Mouse (Mus musculus): ENCODE results near the gene Dcbld2. TPM values are rescaled to one million over a fixed set of nuclear protein-coding genes. Genes with fewer than 3 reads are reported as not detected.
A peak's percentile ranks its signal among the peaks of the same experiment; 100 is the strongest.

Dcbld2 gene
- polyA plus RNA-seq, 1 experiment from 2014 or later, result 3.6 TPM

GRCm38 (mm10) chr16:58461856-58462518, 53.7 kb downstream of the Dcbld2 start:
- no peaks in the 10 kb centered on the region for H3K9me3 ChIP-seq (replicated peaks; ENCODE audit: low read length)
- no peak overlapping the region for H3K27ac ChIP-seq
- peak; percentile 72 for TF ChIP-seq CTCF (IDR thresholded peaks at IDR 0.05; ENCODE audit: low read depth)

GRCm38 (mm10) chr16:58462519-58462918, 54.3 kb downstream of the Dcbld2 start:
- Histone ChIP-seq H3K4me3 (replicated peaks; ENCODE audit: low read depth, low read length) (no peak overlapping the region), H3K9ac (ENCODE audit: low read depth, low read length) (no peak overlapping the region), H3K27me3 (ENCODE audit: insufficient read depth, low read length) (no peaks in the 10 kb centered on the region), H3K4me2 (ENCODE audit: low read length) (no peak overlapping the region), H3K36me3 (ENCODE audit: insufficient read depth, low read length) (peaks cover 21% of the 10 kb centered on the region; the same call in 1 of the 2 replicates), H3K4me1 (replicated peaks; ENCODE audit: insufficient read depth, low read length) (no peaks in the 10 kb centered on the region), H3K27ac (no peak overlapping the region), H3K9me3 (replicated peaks; ENCODE audit: low read length) (no peaks in the 10 kb centered on the region)
- ATAC-seq (replicated peaks; ENCODE audit: low FRiP score, low read depth) (no peak), DNase-seq (ENCODE audit: low spot score) (no peak)
- 95% methylated on average over 2 of the region's 2 CpGs for WGBS
- TF ChIP-seq CTCF (IDR thresholded peaks at IDR 0.05; ENCODE audit: low read depth), result no peak

More at GRCm38 (mm10) chr16:58461856-58462518, 53.7 kb downstream of the Dcbld2 start:
- no peaks in the 10 kb centered on the region for H3K4me1 ChIP-seq (replicated peaks; ENCODE audit: insufficient read depth, low read length)
- peaks cover 19% of the 10 kb centered on the region; the same call in 1 of the 2 replicates for H3K36me3 ChIP-seq (ENCODE audit: insufficient read depth, low read length)
- H3K4me3 ChIP-seq (replicated peaks; ENCODE audit: low read depth, low read length), result no peak overlapping the region
- H3K27me3 ChIP-seq (ENCODE audit: insufficient read depth, low read length), result no peaks in the 10 kb centered on the region
- WGBS, result 88% methylated on average over 2 of the region's 2 CpGs
- ATAC-seq (replicated peaks; ENCODE audit: low FRiP score, low read depth), result no peak
- H3K9ac ChIP-seq (ENCODE audit: low read depth, low read length), result no peak overlapping the region
- no peak overlapping the region for H3K4me2 ChIP-seq (ENCODE audit: low read length)
- no peak for DNase-seq (ENCODE audit: low spot score)

DNA sequence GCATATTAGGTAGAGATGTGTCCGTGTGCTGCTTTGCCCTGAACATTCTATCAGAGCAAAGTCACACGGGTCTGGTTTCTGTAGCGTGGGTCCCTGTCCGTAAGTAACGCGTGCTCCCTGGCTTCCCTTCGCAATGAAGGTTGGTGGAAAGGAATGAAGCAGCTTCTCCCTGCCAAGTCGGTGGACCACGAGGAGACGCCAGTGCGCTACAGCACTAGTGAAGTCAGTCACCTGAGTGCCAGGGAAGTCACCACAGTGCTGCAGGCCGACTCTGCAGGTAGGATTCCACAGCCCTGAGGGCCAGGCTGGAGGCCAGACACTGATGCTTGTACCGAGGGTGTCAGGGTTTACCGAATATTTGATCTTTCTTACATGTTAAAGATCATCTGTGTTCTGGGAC, 55.8 kb downstream of the Dcbld2 start:
- Histone ChIP-seq H3K36me3 (ENCODE audit: insufficient read depth, low read length) (peaks cover 23% of the 10 kb centered on the region; the same call in 1 of the 2 replicates), H3K4me3 (replicated peaks; ENCODE audit: low read depth, low read length) (no peak overlapping the region), H3K27ac (peak overlapping the region; percentile 25; the same call in 1 of the 2 replicates), H3K9me3 (replicated peaks; ENCODE audit: low read length) (no peaks in the 10 kb centered on the region), H3K27me3 (ENCODE audit: insufficient read depth, low read length) (no peaks in the 10 kb centered on the region), H3K9ac (ENCODE audit: low read depth, low read length) (no peak overlapping the region), H3K4me2 (ENCODE audit: low read length) (no peak overlapping the region), H3K4me1 (replicated peaks; ENCODE audit: insufficient read depth, low read length) (no peaks in the 10 kb centered on the region)
- DNase-seq (ENCODE audit: low spot score) (no peak), ATAC-seq (replicated peaks; ENCODE audit: low FRiP score, low read depth) (peak; percentile 33; the same call in 1 of the 2 replicates)
- TF ChIP-seq CTCF (IDR thresholded peaks at IDR 0.05; ENCODE audit: low read depth), result peak; percentile 66
- WGBS, result 74% methylated on average over 14 of the region's 14 CpGs

GRCm38 (mm10) chr16:58465412-58465811, 57.2 kb downstream of the Dcbld2 start:
- H3K9ac ChIP-seq (ENCODE audit: low read depth, low read length), result no peak overlapping the region
- H3K27ac ChIP-seq, result no peak overlapping the region
- no peaks in the 10 kb centered on the region for H3K4me1 ChIP-seq (replicated peaks; ENCODE audit: insufficient read depth, low read length)
- H3K4me2 ChIP-seq (ENCODE audit: low read length), result no peak overlapping the region
- WGBS, result 85% methylated on average over 9 of the region's 9 CpGs
- peaks cover 28% of the 10 kb centered on the region for H3K36me3 ChIP-seq (ENCODE audit: insufficient read depth, low read length)
- H3K27me3 ChIP-seq (ENCODE audit: insufficient read depth, low read length), result no peaks in the 10 kb centered on the region
- no peak for ATAC-seq (replicated peaks; ENCODE audit: low FRiP score, low read depth)
- no peak for TF ChIP-seq CTCF (IDR thresholded peaks at IDR 0.05; ENCODE audit: low read depth)
- no peaks in the 10 kb centered on the region for H3K9me3 ChIP-seq (replicated peaks; ENCODE audit: low read length)
- DNase-seq (ENCODE audit: low spot score), result no peak
- H3K4me3 ChIP-seq (replicated peaks; ENCODE audit: low read depth, low read length), result no peak overlapping the region

GRCm38 (mm10) chr16:58470061-58470460, 61.8 kb downstream of the Dcbld2 start:
- Histone ChIP-seq H3K9ac (ENCODE audit: low read depth, low read length) (no peak overlapping the region), H3K27ac (no peak overlapping the region), H3K27me3 (ENCODE audit: insufficient read depth, low read length) (no peaks in the 10 kb centered on the region), H3K36me3 (ENCODE audit: insufficient read depth, low read length) (peaks cover 40% of the 10 kb centered on the region), H3K9me3 (replicated peaks; ENCODE audit: low read length) (no peaks in the 10 kb centered on the region), H3K4me2 (ENCODE audit: low read length) (no peak overlapping the region), H3K4me1 (replicated peaks; ENCODE audit: insufficient read depth, low read length) (no peaks in the 10 kb centered on the region), H3K4me3 (replicated peaks; ENCODE audit: low read depth, low read length) (no peak overlapping the region)
- no peak for DNase-seq (ENCODE audit: low spot score)
- no peak for TF ChIP-seq CTCF (IDR thresholded peaks at IDR 0.05; ENCODE audit: low read depth)
- no peak for ATAC-seq (replicated peaks; ENCODE audit: low FRiP score, low read depth)
- WGBS, result 87% methylated on average over 8 of the region's 8 CpGs

DNA sequence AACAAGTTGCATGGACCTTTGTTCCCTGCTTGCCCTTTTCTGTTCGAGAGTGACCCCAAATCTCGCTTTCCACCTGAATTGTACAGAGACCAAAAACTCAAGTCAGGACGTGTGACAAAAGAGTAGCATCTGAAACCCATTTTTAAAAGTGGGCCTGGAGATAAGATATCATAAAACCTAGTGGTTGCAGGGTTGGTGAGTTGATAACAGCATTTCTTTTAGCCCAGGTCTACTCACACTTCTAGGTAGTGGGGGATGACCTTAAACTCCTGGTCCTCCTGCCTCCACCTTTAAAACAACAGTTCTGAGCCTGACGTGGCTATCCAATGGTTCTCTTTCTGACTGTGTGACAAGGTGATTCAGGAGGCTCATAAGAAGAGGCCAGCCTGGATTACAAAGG, 62.6 kb downstream of the Dcbld2 start:
- Histone ChIP-seq H3K9ac (ENCODE audit: low read depth, low read length) (no peak overlapping the region), H3K36me3 (ENCODE audit: insufficient read depth, low read length) (peaks cover 38% of the 10 kb centered on the region), H3K27ac (no peak overlapping the region), H3K9me3 (replicated peaks; ENCODE audit: low read length) (no peaks in the 10 kb centered on the region), H3K4me1 (replicated peaks; ENCODE audit: insufficient read depth, low read length) (peaks cover 4% of the 10 kb centered on the region; the same call in 1 of the 2 replicates), H3K4me3 (replicated peaks; ENCODE audit: low read depth, low read length) (no peak overlapping the region), H3K27me3 (ENCODE audit: insufficient read depth, low read length) (no peaks in the 10 kb centered on the region), H3K4me2 (ENCODE audit: low read length) (no peak overlapping the region)
- 82% methylated on average over 4 of the region's 4 CpGs for WGBS
- TF ChIP-seq CTCF (IDR thresholded peaks at IDR 0.05; ENCODE audit: low read depth), result no peak
- DNase-seq (ENCODE audit: low spot score) (no peak), ATAC-seq (replicated peaks; ENCODE audit: low FRiP score, low read depth) (no peak)

Data from kidney, postnatal 0 days (tissue).